Mouse (Mus musculus): ENCODE measurements around the gene Acvrl1. TPM values are rescaled to one million over a fixed set of nuclear protein-coding genes. Genes with fewer than 3 reads are reported as not detected.

Acvrl1 gene
- total and polyA plus RNA-seq, 2 experiments from 2014 or later: 5.8 to 10.7 TPM

GRCm38 (mm10) chr15:101174294-101175130 is 46.2 kb downstream of the Acvrl1 start:
- DNase-seq (peak; percentile 46), ATAC-seq (peak; percentile 47)
- Histone ChIP-seq H3K4me1 (ENCODE audit: insufficient read depth) (peaks cover 23% of the 10 kb centered on the region), H3K27me3 (ENCODE audit: insufficient read depth, low read length) (no peaks in the 10 kb centered on the region), H3K9me3 (ENCODE audit: low read length) (no peaks in the 10 kb centered on the region), H3K27ac (ENCODE audit: low read depth, low read length) (peak overlapping the region; percentile 85), H3K4me3 (ENCODE audit: low read depth, low read length) (peak overlapping the region; percentile 90), H3K36me3 (ENCODE audit: insufficient read depth) (no peaks in the 10 kb centered on the region), H3K4me2 (ENCODE audit: low read depth) (peak overlapping the region; percentile 82), H3K9ac (peak overlapping the region; percentile 91)
- WGBS: 2% methylated on average over 38 of the region's 46 CpGs
- TF ChIP-seq CTCF (IDR thresholded peaks at IDR 0.05; ENCODE audit: low read depth): no peak; the same call in 1 of the 2 replicates

- no peaks in the 10 kb centered on the region for H3K27me3 ChIP-seq (ENCODE audit: insufficient read depth, low read length)
- 7% methylated on average over 5 of the region's 5 CpGs for WGBS
- no peaks in the 10 kb centered on the region for H3K9me3 ChIP-seq (ENCODE audit: low read length)
- TF ChIP-seq CTCF (IDR thresholded peaks at IDR 0.05; ENCODE audit: low read depth): no peak
- ATAC-seq: no peak
- peaks cover 23% of the 10 kb centered on the region for H3K4me1 ChIP-seq (ENCODE audit: insufficient read depth)
- DNase-seq: peak; percentile 24
- peak overlapping the region; percentile 82 for H3K4me2 ChIP-seq (ENCODE audit: low read depth)
- H3K9ac ChIP-seq: peak overlapping the region; percentile 91
- peak overlapping the region; percentile 90 for H3K4me3 ChIP-seq (ENCODE audit: low read depth, low read length)
- H3K36me3 ChIP-seq (ENCODE audit: insufficient read depth): no peaks in the 10 kb centered on the region
- peak overlapping the region; percentile 85 for H3K27ac ChIP-seq (ENCODE audit: low read depth, low read length)
Measured at GRCm38 (mm10) chr15:101175131-101175460, 46.8 kb downstream of the Acvrl1 start.

- Histone ChIP-seq H3K27ac (ENCODE audit: low read depth, low read length) (peak overlapping the region; percentile 59), H3K27me3 (ENCODE audit: insufficient read depth, low read length) (no peaks in the 10 kb centered on the region), H3K4me3 (ENCODE audit: low read depth, low read length) (peak overlapping the region; percentile 90), H3K4me2 (ENCODE audit: low read depth) (peak overlapping the region; percentile 82), H3K4me1 (ENCODE audit: insufficient read depth) (peaks cover 23% of the 10 kb centered on the region), H3K36me3 (ENCODE audit: insufficient read depth) (no peaks in the 10 kb centered on the region), H3K9ac (peak overlapping the region; percentile 91), H3K9me3 (ENCODE audit: low read length) (no peaks in the 10 kb centered on the region)
- TF ChIP-seq CTCF (IDR thresholded peaks at IDR 0.05; ENCODE audit: low read depth): no peak
- ATAC-seq (no peak), DNase-seq (peak; percentile 48)
- WGBS: 13% methylated on average over 17 of the region's 17 CpGs
Measured at GRCm38 (mm10) chr15:101175613-101176283, 47.4 kb downstream of the Acvrl1 start.

- H3K4me3 ChIP-seq (ENCODE audit: low read depth, low read length): peak overlapping the region; percentile 90
- peak overlapping the region; percentile 82 for H3K4me2 ChIP-seq (ENCODE audit: low read depth)
- H3K27ac ChIP-seq (ENCODE audit: low read depth, low read length): 0 out of 2 replicates have a peak overlapping the region, but pooled peaks have one; percentile 59
- H3K9ac ChIP-seq: peak overlapping the region; percentile 91; the same call in 1 of the 2 replicates
- WGBS: 29% methylated on average over 3 of the region's 3 CpGs
- ATAC-seq (no peak), DNase-seq (no peak)
- no peaks in the 10 kb centered on the region for H3K36me3 ChIP-seq (ENCODE audit: insufficient read depth)
- H3K27me3 ChIP-seq (ENCODE audit: insufficient read depth, low read length): no peaks in the 10 kb centered on the region
- no peaks in the 10 kb centered on the region for H3K9me3 ChIP-seq (ENCODE audit: low read length)
- no peak for TF ChIP-seq CTCF (IDR thresholded peaks at IDR 0.05; ENCODE audit: low read depth)
- H3K4me1 ChIP-seq (ENCODE audit: insufficient read depth): peaks cover 23% of the 10 kb centered on the region
Measured at GRCm38 (mm10) chr15:101176284-101176680, 48.0 kb downstream of the Acvrl1 start.

GRCm38 (mm10) chr15:101176795-101177691 is 48.7 kb downstream of the Acvrl1 start:
- 60% methylated on average over 8 of the region's 8 CpGs for WGBS
- Histone ChIP-seq H3K9ac (no peak overlapping the region), H3K4me3 (ENCODE audit: low read depth, low read length) (no peak overlapping the region)

GRCm38 (mm10) chr15:101180363-101181105 is 52.2 kb downstream of the Acvrl1 start:
- Histone ChIP-seq H3K9ac (no peak overlapping the region), H3K36me3 (ENCODE audit: insufficient read depth) (no peaks in the 10 kb centered on the region), H3K27ac (ENCODE audit: low read depth, low read length) (no peak overlapping the region), H3K4me1 (ENCODE audit: insufficient read depth) (peaks cover 23% of the 10 kb centered on the region), H3K4me3 (ENCODE audit: low read depth, low read length) (no peak overlapping the region), H3K4me2 (ENCODE audit: low read depth) (no peak overlapping the region), H3K27me3 (ENCODE audit: insufficient read depth, low read length) (no peaks in the 10 kb centered on the region), H3K9me3 (ENCODE audit: low read length) (no peaks in the 10 kb centered on the region)
- WGBS: 80% methylated on average over 15 of the region's 15 CpGs
- ATAC-seq (no peak), DNase-seq (no peak)
- TF ChIP-seq CTCF (IDR thresholded peaks at IDR 0.05; ENCODE audit: low read depth): no peak

More at GRCm38 (mm10) chr15:101176795-101177691, 48.7 kb downstream of the Acvrl1 start:
- Histone ChIP-seq H3K36me3 (ENCODE audit: insufficient read depth) (no peaks in the 10 kb centered on the region), H3K27me3 (ENCODE audit: insufficient read depth, low read length) (no peaks in the 10 kb centered on the region), H3K9me3 (ENCODE audit: low read length) (no peaks in the 10 kb centered on the region), H3K4me2 (ENCODE audit: low read depth) (peak overlapping the region; percentile 82), H3K4me1 (ENCODE audit: insufficient read depth) (peaks cover 23% of the 10 kb centered on the region), H3K27ac (ENCODE audit: low read depth, low read length) (no peak overlapping the region)
- ATAC-seq (no peak), DNase-seq (no peak)
- no peak for TF ChIP-seq CTCF (IDR thresholded peaks at IDR 0.05; ENCODE audit: low read depth)
